Mouse (Mus musculus) spleen, embryonic (tissue): ENCODE data around the gene Eef1akmt1.

Experiments used
- CTCF ChIA-PET: fragments of 350-600 bp; sonication (Branson Sonifier 250); formaldehyde crosslinking; loops from one replicate; lab custom pipeline; 2022; lab: Charles Lee

Gene Eef1akmt1

DNA sequence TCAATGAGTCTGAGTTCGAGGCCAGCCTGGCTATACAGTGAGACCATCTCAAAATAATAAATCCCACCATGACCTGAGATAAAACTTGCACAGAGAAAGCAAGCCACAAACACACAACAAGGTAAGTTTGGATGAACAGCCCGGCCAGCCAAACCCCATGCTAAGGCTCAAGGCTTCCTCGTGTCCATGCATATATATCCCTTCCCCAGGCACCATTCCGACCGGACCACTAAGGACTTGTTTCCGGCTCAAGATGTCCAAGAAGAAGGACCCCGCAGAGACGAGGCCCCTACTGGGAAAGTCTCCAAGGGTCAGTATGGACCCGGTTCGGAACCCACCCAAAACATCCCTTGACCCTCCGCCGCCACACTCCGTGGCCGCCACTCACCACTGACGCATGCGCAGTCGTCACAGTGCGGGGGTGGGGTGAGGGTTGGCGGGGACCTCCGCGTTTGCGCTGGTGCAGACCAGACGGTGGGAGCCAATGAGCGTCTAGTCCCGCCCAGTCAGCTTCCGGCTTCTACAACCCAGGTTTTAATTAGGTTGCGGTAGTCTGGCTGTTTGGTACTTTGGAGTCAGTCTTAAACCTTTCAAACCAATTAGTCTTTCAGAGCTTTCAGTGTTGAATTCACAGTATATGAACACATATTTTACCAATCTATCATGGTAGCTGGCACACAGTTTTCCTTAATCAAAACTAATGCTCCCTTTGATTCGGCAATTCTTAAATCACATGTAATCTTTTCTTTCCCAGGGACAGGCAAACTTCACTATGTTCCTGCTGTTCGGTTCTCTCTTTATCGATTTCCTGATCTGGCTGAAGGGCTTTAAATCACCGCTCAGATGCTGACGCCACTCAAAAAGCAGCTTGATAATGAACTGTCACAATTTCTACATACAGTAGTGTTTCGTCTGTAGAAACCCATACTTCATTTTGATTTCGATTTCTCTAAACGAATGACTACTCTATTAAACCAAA lies at the start of gene Eef1akmt1:
Eef1akmt1 (minus strand) TSS at position 458 of the 979 bp plus-strand sequence.
- CTCF ChIA-PET: no interaction called here

GRCm38 (mm10) chr14:57620598-57621236 lies 49.3 kb upstream of the Eef1akmt1 start:
- CTCF ChIA-PET: no interaction called here

DNA sequence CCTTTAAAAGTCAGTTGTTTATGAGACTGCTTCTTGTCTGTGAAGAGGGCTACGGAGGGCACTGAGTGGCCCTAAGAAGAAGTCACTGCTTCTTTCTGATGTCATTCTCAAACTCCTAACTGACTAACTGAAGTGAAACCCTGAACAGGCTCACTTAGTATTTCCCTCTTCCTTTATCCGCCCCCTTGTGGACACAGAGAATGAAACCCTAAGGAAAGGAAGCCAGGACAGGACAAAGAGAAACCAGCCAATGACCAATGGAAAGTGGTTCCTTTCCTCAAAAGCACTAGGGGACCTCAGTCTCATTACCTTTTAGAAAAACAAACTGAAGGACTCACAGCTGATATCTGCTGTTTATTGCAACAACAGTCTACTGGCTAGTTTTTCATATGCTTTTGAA lies 48.1 kb upstream of the Eef1akmt1 start:
- CTCF ChIA-PET: no interaction called here

- CTCF ChIA-PET: no interaction called here
Measured at GRCm38 (mm10) chr14:57617675-57618074, 46.3 kb upstream of the Eef1akmt1 start.

GRCm38 (mm10) chr14:57616339-57616965 lies 45.0 kb upstream of the Eef1akmt1 start:
- CTCF ChIA-PET: no interaction called here

DNA sequence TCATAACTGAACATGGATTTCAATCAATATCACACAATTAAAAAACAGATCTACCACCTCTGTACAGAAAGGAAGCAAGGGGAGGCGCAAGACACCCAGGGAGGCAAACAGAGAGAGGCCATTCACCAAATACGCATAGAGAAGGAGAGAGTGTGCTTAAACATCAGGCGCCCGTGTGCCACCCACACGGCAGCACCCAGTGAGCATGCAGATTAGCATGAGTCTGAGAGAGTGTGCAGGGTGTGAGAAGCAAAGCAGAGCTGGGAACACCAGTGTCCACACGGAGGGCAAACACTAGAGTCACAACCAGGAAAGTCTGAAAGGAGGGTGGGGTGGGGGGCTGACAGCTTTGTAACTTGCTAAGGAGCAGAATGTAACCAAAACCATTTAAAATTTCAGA lies 44.4 kb upstream of the Eef1akmt1 start:
- CTCF ChIA-PET: no interaction called here

GRCm38 (mm10) chr14:57611034-57611433 lies 39.6 kb upstream of the Eef1akmt1 start:
- CTCF ChIA-PET: no interaction called here

DNA sequence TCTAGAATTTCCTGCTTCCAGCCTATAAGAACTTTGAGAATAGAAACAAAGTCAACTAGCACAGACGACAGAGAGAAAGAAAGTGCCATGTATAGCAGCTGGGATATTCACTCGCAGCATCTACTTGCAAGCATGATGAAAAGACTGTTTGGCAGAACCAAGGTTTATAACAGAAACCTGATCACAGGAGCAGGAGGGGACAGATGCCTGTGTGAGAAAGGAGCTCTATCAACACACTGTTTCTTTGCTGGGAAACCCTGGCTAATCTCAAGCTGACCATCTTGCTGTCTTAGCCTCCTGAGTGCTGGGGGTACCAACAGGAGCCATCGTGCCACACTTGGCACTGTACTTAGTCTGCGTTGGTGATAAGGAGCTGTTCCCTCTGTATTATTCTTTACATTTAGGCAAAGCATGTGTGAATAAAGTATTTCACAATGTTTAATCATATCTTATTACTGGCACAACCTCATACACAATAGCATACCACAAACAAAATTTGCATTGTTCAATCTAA lies 38.5 kb upstream of the Eef1akmt1 start:
- CTCF ChIA-PET: no interaction called here

GRCm38 (mm10) chr14:57607500-57607899 lies 36.1 kb upstream of the Eef1akmt1 start:
- CTCF ChIA-PET: no interaction called here

GRCm38 (mm10) chr14:57606663-57607365 lies 35.4 kb upstream of the Eef1akmt1 start:
- CTCF ChIA-PET: interaction anchor here (0.6 kb wide), 1 partner anchor 24 kb away, joined by 6 read pairs; no protein-coding TSS in a partner anchor

GRCm38 (mm10) chr14:57593279-57593678 lies 21.9 kb upstream of the Eef1akmt1 start:
- CTCF ChIA-PET: no interaction called here

DNA sequence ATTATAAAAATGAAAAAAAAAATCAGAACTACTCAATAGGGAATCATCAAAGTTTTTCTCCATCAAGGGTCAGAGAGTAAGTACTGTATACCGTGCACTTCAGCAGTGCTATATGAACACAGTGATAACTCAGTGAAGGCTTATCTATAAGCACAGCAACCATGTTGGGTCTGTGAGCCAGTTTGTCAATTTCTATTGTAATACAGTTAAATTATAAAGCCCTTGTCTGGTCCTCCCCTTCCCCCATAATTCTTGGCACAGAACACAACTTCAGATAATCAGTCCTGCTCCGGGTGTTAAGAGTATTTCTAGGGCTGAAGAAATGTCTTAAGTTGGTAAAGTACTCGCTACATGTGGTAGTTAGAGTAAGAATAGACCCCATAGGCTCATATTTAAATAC lies 20.4 kb upstream of the Eef1akmt1 start:
- CTCF ChIA-PET: no interaction called here

DNA sequence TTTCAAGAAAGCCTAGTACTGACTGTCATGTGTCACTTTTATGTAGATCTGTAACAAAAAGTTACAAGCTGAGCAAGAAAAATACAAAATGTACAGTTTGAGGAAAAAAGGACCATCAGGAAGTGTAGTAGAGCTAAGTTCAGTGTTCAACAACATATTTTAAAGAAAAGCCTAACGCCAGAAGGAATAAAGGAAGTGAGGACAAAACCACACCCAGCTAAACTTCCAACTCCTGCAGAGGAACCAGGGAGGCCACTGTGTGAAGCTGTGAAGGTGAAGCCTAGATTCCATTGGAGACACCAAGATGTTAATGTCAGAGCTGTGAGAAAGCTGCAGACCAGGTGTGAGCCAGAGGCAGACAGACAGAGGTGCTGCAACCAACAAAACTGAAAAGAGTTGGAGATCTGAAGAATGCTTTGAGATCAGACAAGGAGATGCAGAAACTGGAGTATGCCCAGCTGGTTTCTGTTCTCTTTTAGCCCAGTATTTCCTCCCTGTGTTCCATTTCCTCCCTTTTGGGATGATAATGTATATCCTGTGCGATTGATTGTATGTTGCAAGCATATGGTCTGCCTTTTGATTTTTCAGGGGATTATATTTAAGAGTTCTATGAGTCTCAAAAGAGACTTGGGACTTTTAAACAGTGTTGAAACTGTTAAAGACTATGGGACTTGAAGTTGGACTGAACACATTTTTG lies 5.1 kb upstream of the Eef1akmt1 start:
- CTCF ChIA-PET: interaction anchor here (0.6 kb wide), 1 partner anchor 157 kb away, joined by 6 read pairs; no protein-coding TSS in a partner anchor

- CTCF ChIA-PET: no interaction called here
Measured at GRCm38 (mm10) chr14:57574792-57575587, 3.6 kb upstream of the Eef1akmt1 start.

- CTCF ChIA-PET: no interaction called here
Measured at GRCm38 (mm10) chr14:57565626-57566025, 5.8 kb downstream of the Eef1akmt1 start.

GRCm38 (mm10) chr14:57556922-57557321 lies 14.5 kb downstream of the Eef1akmt1 start:
- CTCF ChIA-PET: no interaction called here

DNA sequence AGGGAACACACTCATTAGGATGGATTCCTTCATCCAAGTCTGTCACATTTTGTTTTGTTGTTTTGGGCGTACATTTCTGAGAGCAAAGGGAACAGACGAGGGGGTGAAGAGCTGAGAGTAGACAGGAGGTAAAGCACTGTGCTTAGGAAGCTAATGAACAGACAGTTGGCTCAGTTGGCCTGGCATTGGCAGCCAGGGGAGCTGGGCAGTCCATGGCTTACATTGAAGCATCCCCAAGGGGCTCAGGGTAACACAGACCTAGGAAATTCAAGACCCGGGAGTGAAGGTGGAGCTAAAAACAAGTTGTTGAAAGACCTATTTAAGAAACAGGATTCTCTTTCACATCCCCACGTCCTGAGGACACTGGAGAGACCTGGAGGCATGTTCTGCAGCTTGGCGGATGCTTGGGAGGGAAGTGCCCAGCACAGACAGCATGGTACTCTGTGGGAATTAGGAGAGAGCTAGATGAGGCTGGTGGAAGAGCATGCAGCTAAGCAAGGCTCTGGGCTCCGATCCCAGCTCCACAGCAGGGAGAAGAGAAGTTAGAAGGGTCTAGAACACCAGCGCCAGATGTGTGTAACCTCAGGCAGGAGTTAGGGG lies 15.8 kb downstream of the Eef1akmt1 start:
- CTCF ChIA-PET: no interaction called here

DNA sequence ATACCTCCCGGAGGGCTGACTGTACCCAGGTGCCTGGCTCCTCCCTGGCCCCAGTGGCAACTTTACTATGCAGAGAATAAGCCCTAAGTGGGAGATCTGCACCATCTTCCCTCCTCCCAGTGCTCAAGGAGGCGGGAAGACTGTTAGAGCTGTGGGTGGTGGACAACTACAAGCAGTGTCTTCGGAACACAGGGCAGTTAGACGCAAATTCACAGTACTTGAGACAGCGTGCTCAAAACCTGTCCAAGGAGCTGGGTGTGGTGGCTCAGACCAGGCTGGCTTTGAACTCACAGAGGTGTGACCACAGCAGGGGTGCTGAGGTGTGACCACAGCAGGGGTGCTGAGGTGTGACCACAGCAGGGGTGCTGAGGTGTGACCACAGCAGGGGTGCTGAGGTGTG lies 17.0 kb downstream of the Eef1akmt1 start:
- CTCF ChIA-PET: no interaction called here

- CTCF ChIA-PET: no interaction called here
Measured at GRCm38 (mm10) chr14:57552945-57553344, 18.5 kb downstream of the Eef1akmt1 start.
